Mouse (Mus musculus) E14TG2a.4 (cell line): ENCODE measurements around the gene Slc3a2.

Experiments used
- H3K27me3 ChIP-seq: 2 replicates; pipeline ENCODE4 v1.6.1; 2014; ENCODE audit warnings: low read length, control low read depth; ENCODE audit not compliant: insufficient read depth
- H3K36me3 ChIP-seq: 2 replicates; pipeline ENCODE4 v1.6.1; 2014; ENCODE audit warnings: low read length, control low read depth; ENCODE audit not compliant: insufficient read depth
- H3K4me1 ChIP-seq: replicated peaks from 2 replicates; pipeline ENCODE4 v1.6.1; 2014; ENCODE audit warnings: low read depth, low read length, control low read depth
- H3K4me3 ChIP-seq: replicated peaks from 2 replicates; pipeline ENCODE4 v1.5.1; 2014; ENCODE audit warnings: mild to moderate bottlenecking, low read length
- H3K9me3 ChIP-seq: 2 replicates; pipeline ENCODE4 v1.6.1; 2014; ENCODE audit warnings: low read length, control low read depth
- CTCF ChIP-seq: conservative IDR thresholded peaks from 2 replicates; pipeline ENCODE4 v1.5.1; 2014; ENCODE audit warnings: low read length
- NANOG ChIP-seq: IDR thresholded peaks from 2 replicates; pipeline ENCODE4 v1.6.1; 2014; ENCODE audit warnings: borderline replicate concordance, low read length, mixed read lengths
- POU5F1 ChIP-seq: IDR thresholded peaks from 2 replicates; pipeline ENCODE4 v1.6.1; 2014; ENCODE audit warnings: low read length, borderline replicate concordance

The Slc3a2 gene

DNA sequence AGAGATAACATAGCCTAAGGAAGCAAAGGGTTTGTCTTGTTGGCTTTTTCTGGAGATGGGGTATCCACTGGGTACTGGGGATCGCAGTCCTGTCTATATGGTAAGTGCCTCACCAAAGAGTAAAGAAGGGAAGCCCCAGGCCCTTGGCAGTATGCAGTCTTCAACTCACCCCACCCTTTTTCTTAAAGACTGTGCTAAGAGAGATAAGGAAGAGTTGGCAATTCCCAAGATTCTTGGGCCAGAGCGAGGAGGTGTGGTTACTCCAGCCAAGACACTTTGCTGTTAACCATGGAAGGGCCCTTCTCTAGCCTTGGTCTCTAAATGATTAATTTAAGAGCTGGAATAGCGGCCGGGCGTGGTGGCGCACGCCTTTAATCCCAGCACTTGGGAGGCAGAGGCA is 16.2 kb downstream of the Slc3a2 start:
- TF ChIP-seq NANOG (no peak), CTCF (no peak), POU5F1 (no peak)

DNA sequence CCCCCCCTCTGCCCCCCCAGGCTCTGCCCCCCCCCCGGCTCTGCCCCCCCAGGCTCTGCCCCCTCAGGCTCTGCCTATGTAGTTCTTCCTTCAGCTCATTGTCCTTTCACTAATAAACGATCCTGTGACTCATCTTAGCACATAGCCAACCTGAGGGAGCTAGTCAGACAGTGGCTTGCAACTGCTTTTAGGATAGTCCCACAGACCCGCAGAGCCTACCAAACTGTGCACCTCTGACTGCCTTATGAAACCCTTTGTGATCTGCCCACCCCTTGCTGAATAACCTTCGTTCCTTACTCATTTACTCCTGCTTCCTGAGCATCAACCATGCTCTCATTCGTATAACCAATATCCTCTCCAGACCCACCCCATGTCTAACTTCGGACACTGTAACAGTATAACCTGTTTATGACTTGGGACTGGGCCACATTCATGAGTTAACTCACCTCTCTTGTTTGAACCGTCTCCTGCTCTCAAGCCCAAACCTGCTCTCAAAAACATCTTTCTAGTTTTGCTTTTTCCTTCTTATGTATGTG is 17.0 kb downstream of the Slc3a2 start:
- no peaks in the 10 kb centered on the region for H3K27me3 ChIP-seq
- H3K36me3 ChIP-seq, result peaks cover 61% of the 10 kb centered on the region
- TF ChIP-seq NANOG (no peak), CTCF (no peak), POU5F1 (no peak)
- peaks cover 14% of the 10 kb centered on the region; the same call in 1 of the 2 replicates for H3K9me3 ChIP-seq
- peaks cover 97% of the 10 kb centered on the region for H3K4me1 ChIP-seq
- H3K4me3 ChIP-seq, result no peak overlapping the region

More for the DNA sequence above, 16.2 kb downstream of the Slc3a2 start:
- H3K4me1 ChIP-seq, result peaks cover 97% of the 10 kb centered on the region
- H3K36me3 ChIP-seq, result peaks cover 68% of the 10 kb centered on the region
- no peaks in the 10 kb centered on the region for H3K27me3 ChIP-seq
- no peak overlapping the region for H3K4me3 ChIP-seq
- peaks cover 20% of the 10 kb centered on the region; the same call in 1 of the 2 replicates for H3K9me3 ChIP-seq

DNA sequence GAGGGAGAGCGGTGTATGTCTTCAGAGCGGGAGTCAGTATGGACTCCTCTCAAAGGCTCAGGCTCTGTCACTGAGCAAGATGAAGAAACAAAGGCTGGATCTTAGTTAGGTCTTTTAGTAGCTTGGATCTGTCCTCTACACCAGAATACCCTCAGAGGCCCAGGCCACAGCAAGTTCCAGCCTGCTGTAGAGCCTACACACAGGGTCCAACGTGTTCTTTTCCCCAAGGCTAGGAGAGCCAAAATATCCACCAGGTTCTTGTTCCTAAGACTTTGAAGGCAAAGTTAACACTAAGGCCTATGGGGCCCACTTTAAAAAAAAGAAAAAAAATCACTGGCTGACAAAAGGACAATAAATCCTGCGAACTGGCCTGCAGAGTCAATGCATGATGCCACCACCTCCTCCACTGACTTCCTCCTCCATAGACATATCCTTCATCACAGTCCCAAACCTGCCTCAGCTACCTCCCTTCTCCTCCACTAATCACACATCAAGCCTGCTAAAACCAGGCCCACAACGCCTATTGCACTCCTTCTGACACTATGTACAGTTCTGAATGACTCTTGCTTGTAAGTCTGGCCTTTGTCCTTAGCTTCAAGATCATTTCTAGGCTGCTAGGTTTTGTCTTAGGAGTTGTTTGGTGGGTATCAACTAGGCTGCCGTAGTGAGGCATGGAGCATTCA is 18.0 kb downstream of the Slc3a2 start:
- TF ChIP-seq NANOG, result no peak
- no peak for TF ChIP-seq CTCF
- TF ChIP-seq POU5F1, result no peak
- peaks cover 94% of the 10 kb centered on the region for H3K4me1 ChIP-seq

DNA sequence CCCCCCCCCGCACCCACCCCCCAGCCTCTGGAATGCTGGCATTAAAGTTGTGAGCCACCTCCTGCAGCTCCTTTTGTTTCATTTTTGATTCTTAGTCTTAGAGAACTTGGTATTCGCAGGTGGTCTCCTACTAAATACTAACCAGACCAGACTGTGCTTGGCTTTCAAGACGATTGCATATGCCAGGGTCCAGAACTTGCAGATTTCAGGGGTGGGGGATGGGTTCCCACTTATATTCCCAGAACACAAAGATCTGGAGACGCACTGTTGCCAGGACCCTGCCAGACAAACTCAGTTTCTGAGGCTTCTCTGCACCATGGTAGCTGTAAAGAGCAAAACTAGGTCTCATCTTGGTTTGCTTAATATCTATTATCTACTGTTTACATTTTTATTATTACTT is 19.6 kb downstream of the Slc3a2 start:
- H3K4me1 ChIP-seq, result peaks cover 89% of the 10 kb centered on the region

More for the DNA sequence above, 18.0 kb downstream of the Slc3a2 start:
- H3K36me3 ChIP-seq, result peaks cover 51% of the 10 kb centered on the region
- peaks cover 8% of the 10 kb centered on the region; the same call in 1 of the 2 replicates for H3K9me3 ChIP-seq
- no peaks in the 10 kb centered on the region for H3K27me3 ChIP-seq
- no peak overlapping the region for H3K4me3 ChIP-seq

DNA sequence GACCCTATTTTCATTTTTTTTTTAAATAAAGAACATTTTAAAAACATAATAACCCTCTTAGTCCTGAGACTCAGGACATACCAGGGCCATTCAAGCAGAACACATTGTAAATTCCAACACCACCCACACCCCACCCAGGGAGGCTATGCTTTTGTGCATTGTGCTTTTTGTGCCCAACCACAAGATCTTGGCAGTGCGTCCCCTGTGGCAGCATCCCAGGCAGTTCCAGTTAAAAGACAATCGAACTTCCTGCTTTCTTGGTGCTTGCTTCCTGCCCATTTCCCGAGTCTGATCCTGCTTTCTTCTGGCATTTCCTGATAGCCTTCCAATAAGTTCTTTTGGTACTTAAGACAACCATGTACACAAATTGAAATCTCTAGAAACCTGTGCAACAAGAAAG is 20.7 kb downstream of the Slc3a2 start:
- peaks cover 78% of the 10 kb centered on the region for H3K4me1 ChIP-seq
- peaks cover 24% of the 10 kb centered on the region for H3K36me3 ChIP-seq
- no peaks in the 10 kb centered on the region for H3K27me3 ChIP-seq
- H3K4me3 ChIP-seq, result peak overlapping the region; percentile 45
- H3K9me3 ChIP-seq, result no peaks in the 10 kb centered on the region
- no peak for TF ChIP-seq POU5F1

More for the DNA sequence above, 19.6 kb downstream of the Slc3a2 start:
- TF ChIP-seq CTCF, result no peak
- no peak for TF ChIP-seq POU5F1
- TF ChIP-seq NANOG, result no peak
- H3K9me3 ChIP-seq, result peaks cover 2% of the 10 kb centered on the region; the same call in 1 of the 2 replicates
- no peak overlapping the region for H3K4me3 ChIP-seq
- peaks cover 35% of the 10 kb centered on the region for H3K36me3 ChIP-seq
- H3K27me3 ChIP-seq, result no peaks in the 10 kb centered on the region

DNA sequence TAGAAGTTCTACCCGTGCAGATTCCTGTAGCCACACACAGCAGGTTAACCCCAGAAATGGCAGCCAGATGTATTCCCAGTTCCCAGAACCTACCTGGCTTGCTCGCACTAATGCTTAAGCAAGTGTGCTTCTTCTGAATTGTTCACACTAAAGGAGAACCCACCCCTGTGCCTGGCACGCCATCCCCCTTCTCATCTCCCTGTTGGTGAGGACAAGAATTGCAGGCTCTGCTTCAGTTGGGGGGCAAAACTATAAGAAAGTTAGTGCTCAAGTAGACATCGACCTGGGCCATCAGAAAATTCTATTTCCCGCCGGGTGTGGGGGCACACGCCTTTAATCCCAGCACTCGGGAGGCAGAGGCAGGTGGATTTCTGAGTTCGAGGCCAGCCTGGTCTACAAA is 23.5 kb downstream of the Slc3a2 start:
- H3K4me1 ChIP-seq, result peaks cover 76% of the 10 kb centered on the region
- H3K9me3 ChIP-seq, result no peaks in the 10 kb centered on the region
- H3K36me3 ChIP-seq, result 0 out of 2 replicates have a peak, but pooled peaks cover 4% of the 10 kb centered on the region
- no peak overlapping the region for H3K4me3 ChIP-seq
- TF ChIP-seq POU5F1 (no peak), CTCF (peak; percentile 57)
- no peaks in the 10 kb centered on the region for H3K27me3 ChIP-seq

DNA sequence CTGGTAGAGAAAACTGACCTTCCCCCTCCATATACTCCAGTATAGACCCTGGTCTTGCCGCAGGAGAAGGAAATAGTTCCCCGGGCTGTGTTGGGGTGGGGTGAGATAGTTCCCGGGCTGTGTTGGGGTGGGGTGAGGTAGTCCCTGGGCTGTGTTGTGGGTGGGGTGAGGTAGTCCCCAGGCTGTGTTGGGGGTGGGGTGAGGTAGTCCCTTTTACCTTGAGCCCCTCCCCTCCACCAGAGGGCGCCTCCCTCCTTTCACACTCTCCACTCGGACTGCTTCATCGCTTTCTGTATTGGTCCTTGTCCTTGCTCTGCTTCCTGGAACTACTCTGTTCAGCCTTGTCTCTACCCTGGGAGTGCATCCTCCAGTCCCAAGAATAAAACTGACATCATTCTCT is 27.8 kb downstream of the Slc3a2 start:
- peak overlapping the region; percentile 37 for H3K4me3 ChIP-seq

DNA sequence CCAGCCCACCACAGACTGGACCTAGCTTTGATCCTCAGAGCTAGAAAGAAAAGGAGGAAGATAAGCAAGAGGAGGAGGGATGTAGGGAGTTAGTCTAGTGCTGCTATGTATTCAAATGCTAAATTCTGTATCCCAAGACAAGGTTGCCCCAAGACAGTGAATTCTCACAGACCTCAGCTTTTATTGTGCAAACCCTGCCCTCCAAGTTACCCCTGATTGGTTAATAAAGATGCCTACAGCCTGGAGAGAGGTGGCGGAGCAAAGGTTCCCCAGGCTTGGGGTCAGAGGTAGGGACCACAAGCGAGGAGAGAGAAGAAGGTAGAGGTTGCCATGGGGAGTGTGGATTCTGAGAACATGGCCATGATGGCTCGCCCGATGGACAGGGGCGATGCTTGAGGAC is 30.4 kb downstream of the Slc3a2 start:
- H3K36me3 ChIP-seq, result no peaks in the 10 kb centered on the region
- no peak for TF ChIP-seq NANOG
- TF ChIP-seq POU5F1, result no peak
- TF ChIP-seq CTCF, result no peak
- H3K9me3 ChIP-seq, result no peaks in the 10 kb centered on the region
- H3K27me3 ChIP-seq, result no peaks in the 10 kb centered on the region
- H3K4me3 ChIP-seq, result no peak overlapping the region; the same call in 1 of the 2 replicates
- peaks cover 69% of the 10 kb centered on the region for H3K4me1 ChIP-seq

More for the DNA sequence above, 27.8 kb downstream of the Slc3a2 start:
- Histone ChIP-seq H3K9me3 (no peaks in the 10 kb centered on the region), H3K27me3 (no peaks in the 10 kb centered on the region), H3K4me1 (peaks cover 80% of the 10 kb centered on the region), H3K36me3 (no peaks in the 10 kb centered on the region)
- no peak for TF ChIP-seq POU5F1
- peak; percentile 53 for TF ChIP-seq CTCF
- TF ChIP-seq NANOG, result no peak
